Mouse (Mus musculus): ENCODE results near the gene Riok2.

- TF ChIP-seq CTCF (conservative IDR thresholded peaks at IDR 0.05; ENCODE audit: low read length): no peak
- no peak for TF ChIP-seq NANOG (IDR thresholded peaks at IDR 0.05; ENCODE audit: borderline replicate concordance, low read length)
- TF ChIP-seq POU5F1 (IDR thresholded peaks at IDR 0.05; ENCODE audit: borderline replicate concordance, low read length): no peak
These were observed 70.3 kb downstream of the Riok2 start for GRCm38 (mm10) chr17:17444297-17444886.
